Mouse (Mus musculus) myocyte (in vitro differentiated cells): Measurements from ENCODE around the gene Krtap4-2. TPM values are rescaled to one million over a fixed set of nuclear protein-coding genes. Genes with fewer than 3 reads are reported as not detected.

Experiments
- H3K27me3 ChIP-seq: one replicate; pipeline ENCODE4 v1.6.1; 2011; ENCODE audit not compliant: control insufficient read depth, insufficient read depth, insufficient read length
- H3K36me3 ChIP-seq: one replicate; pipeline ENCODE4 v1.6.1; 2011; ENCODE audit not compliant: control insufficient read depth, insufficient read depth
- H3K4me2 ChIP-seq: one replicate; pipeline ENCODE4 v1.6.1; 2011; ENCODE audit warnings: low read depth, control low read depth
- H3K4me3 ChIP-seq: one replicate; pipeline ENCODE4 v1.5.1; 2011; ENCODE audit warnings: mild to moderate bottlenecking, control low read depth, moderate library complexity
- H3K79me2 ChIP-seq: one replicate; pipeline ENCODE4 v1.6.1; 2011; ENCODE audit not compliant: control insufficient read depth, insufficient read depth
- H3ac ChIP-seq: one replicate; pipeline ENCODE4 v1.6.1; 2011; ENCODE audit not compliant: control insufficient read depth, insufficient read length
- CEBPB ChIP-seq: IDR thresholded peaks from 2 replicates; pipeline ENCODE4 v1.6.1; 2011; ENCODE audit warnings: mild to moderate bottlenecking, moderate library complexity; ENCODE audit not compliant: poor library complexity, insufficient read depth, severe bottlenecking
- E2F4 ChIP-seq: IDR thresholded peaks from one replicate; pipeline ENCODE4 v1.6.1; 2011; ENCODE audit warnings: mild to moderate bottlenecking, control low read depth, moderate library complexity; ENCODE audit not compliant: insufficient read depth
- MAX ChIP-seq: IDR thresholded peaks from one replicate; pipeline ENCODE4 v1.6.1; 2011; ENCODE audit warnings: low read depth, mild to moderate bottlenecking, control low read depth
- MYOD1 ChIP-seq, 3 experiments: IDR thresholded peaks; one replicate each; pipeline ENCODE4 v1.6.1; 2011; ENCODE audit warnings: control low read depth in 2 of 3, low read depth in 2 of 3, mild to moderate bottlenecking in 2 of 3, moderate library complexity in 1 of 3; ENCODE audit not compliant: insufficient read length in 2 of 3, control insufficient read depth in 1 of 3
- MYOG ChIP-seq, 3 experiments: IDR thresholded peaks; one replicate each; pipeline ENCODE4 v1.6.1; 2011; ENCODE audit warnings: control low read depth in 2 of 3, low read depth in 2 of 3, mild to moderate bottlenecking in 2 of 3; ENCODE audit not compliant: insufficient read length in 2 of 3, control insufficient read depth in 1 of 3, insufficient read depth in 1 of 3
- POLR2A ChIP-seq: IDR thresholded peaks from one replicate; pipeline ENCODE4 v1.6.1; 2011; ENCODE audit warnings: low read depth, mild to moderate bottlenecking, control low read depth, moderate library complexity; ENCODE audit not compliant: insufficient read length
- POLR2AphosphoS2 ChIP-seq: IDR thresholded peaks from one replicate; pipeline ENCODE4 v1.6.1; 2011; ENCODE audit warnings: low read depth, control low read depth; ENCODE audit not compliant: insufficient read length
- REST ChIP-seq: IDR thresholded peaks from one replicate; pipeline ENCODE4 v1.6.1; 2011; ENCODE audit warnings: mild to moderate bottlenecking, control low read depth, moderate library complexity; ENCODE audit not compliant: insufficient read depth, insufficient read length
- SRF ChIP-seq: IDR thresholded peaks from one replicate; pipeline ENCODE4 v1.6.1; 2011; ENCODE audit warnings: low read depth; ENCODE audit not compliant: control insufficient read depth, insufficient read length
- TCF12 ChIP-seq: IDR thresholded peaks from one replicate; pipeline ENCODE4 v1.6.1; 2011; ENCODE audit warnings: mild to moderate bottlenecking, control low read depth; ENCODE audit not compliant: poor library complexity, insufficient read depth, severe bottlenecking
- TCF3 ChIP-seq: IDR thresholded peaks from one replicate; pipeline ENCODE4 v1.6.1; 2011; ENCODE audit warnings: low read depth, control low read depth; ENCODE audit not compliant: insufficient read length
- USF1 ChIP-seq: IDR thresholded peaks from one replicate; pipeline ENCODE4 v1.6.1; 2011; ENCODE audit warnings: low read depth, mild to moderate bottlenecking, control low read depth, moderate library complexity
- polyA plus RNA-seq: library from polyadenylated mRNA; unstranded; fragments of >200 nt; fragmentation: generic; extraction: Trizol; gene quantifications from one replicate; pipeline ENCODE4 v1.2.1, GENCODE M21; 2012; ENCODE audit warnings: missing spikeins

The Krtap4-2 gene
- polyA plus RNA-seq, 1 experiment = not detected

GRCm38 (mm10) chr11:99640926-99641325 is 6.0 kb upstream of the Krtap4-2 start:
- H3K4me2 ChIP-seq = no peak overlapping the region
- no peaks in the 10 kb centered on the region for H3K36me3 ChIP-seq
- H3K4me3 ChIP-seq = no peak overlapping the region
- no peak overlapping the region for H3ac ChIP-seq
- TF ChIP-seq MAX (no peak), E2F4 (no peak), USF1 (no peak), TCF12 (no peak), SRF (no peak), REST (no peak), TCF3 (no peak), CEBPB (no peak), MYOG (IDR thresholded peaks at IDR 0.05; ENCODE audit: control insufficient read depth in 1 of 3, insufficient read depth in 1 of 3, insufficient read length in 2 of 3, low read depth in 2 of 3) (no peak), POLR2AphosphoS2 (no peak), MYOD1 (IDR thresholded peaks at IDR 0.05; ENCODE audit: control insufficient read depth in 1 of 3, insufficient read length in 2 of 3, low read depth in 2 of 3) (no peak), POLR2A (no peak)
- no peaks in the 10 kb centered on the region for H3K79me2 ChIP-seq
- H3K27me3 ChIP-seq = no peaks in the 10 kb centered on the region

GRCm38 (mm10) chr11:99637086-99637485 is 2.2 kb upstream of the Krtap4-2 start:
- Histone ChIP-seq H3K36me3 (no peaks in the 10 kb centered on the region), H3K4me2 (no peak overlapping the region), H3K4me3 (no peak overlapping the region), H3K79me2 (no peaks in the 10 kb centered on the region), H3ac (no peak overlapping the region), H3K27me3 (no peaks in the 10 kb centered on the region)
- TF ChIP-seq MAX (no peak), REST (no peak), POLR2A (no peak), E2F4 (no peak), TCF12 (no peak), USF1 (no peak), SRF (no peak), MYOG (IDR thresholded peaks at IDR 0.05; ENCODE audit: control insufficient read depth in 1 of 3, insufficient read depth in 1 of 3, insufficient read length in 2 of 3, low read depth in 2 of 3) (no peak), CEBPB (no peak), TCF3 (no peak), MYOD1 (IDR thresholded peaks at IDR 0.05; ENCODE audit: control insufficient read depth in 1 of 3, insufficient read length in 2 of 3, low read depth in 2 of 3) (no peak), POLR2AphosphoS2 (no peak)

GRCm38 (mm10) chr11:99633293-99633692 is 1.6 kb downstream of the Krtap4-2 start:
- Histone ChIP-seq H3ac (no peak overlapping the region), H3K4me3 (no peak overlapping the region), H3K36me3 (no peaks in the 10 kb centered on the region), H3K4me2 (no peak overlapping the region), H3K79me2 (no peaks in the 10 kb centered on the region), H3K27me3 (no peaks in the 10 kb centered on the region)
- TF ChIP-seq SRF (no peak), MYOD1 (IDR thresholded peaks at IDR 0.05; ENCODE audit: control insufficient read depth in 1 of 3, insufficient read length in 2 of 3, low read depth in 2 of 3) (no peak), E2F4 (no peak), MYOG (IDR thresholded peaks at IDR 0.05; ENCODE audit: control insufficient read depth in 1 of 3, insufficient read depth in 1 of 3, insufficient read length in 2 of 3, low read depth in 2 of 3) (no peak), TCF3 (no peak), POLR2AphosphoS2 (no peak), USF1 (no peak)

- no peak overlapping the region for H3K4me3 ChIP-seq
- no peak for TF ChIP-seq SRF
- TF ChIP-seq REST = no peak
- no peak for TF ChIP-seq MYOD1 (IDR thresholded peaks at IDR 0.05; ENCODE audit: control insufficient read depth in 1 of 3, insufficient read length in 2 of 3, low read depth in 2 of 3)
- no peak for TF ChIP-seq E2F4
- no peak for TF ChIP-seq USF1
- no peak for TF ChIP-seq CEBPB
- no peak overlapping the region for H3K4me2 ChIP-seq
- H3ac ChIP-seq = no peak overlapping the region
- no peaks in the 10 kb centered on the region for H3K79me2 ChIP-seq
- H3K36me3 ChIP-seq = no peaks in the 10 kb centered on the region
- no peaks in the 10 kb centered on the region for H3K27me3 ChIP-seq
These were observed 4.0 kb downstream of the Krtap4-2 start for GRCm38 (mm10) chr11:99630890-99631289.

- no peaks in the 10 kb centered on the region for H3K79me2 ChIP-seq
- TF ChIP-seq MYOG (IDR thresholded peaks at IDR 0.05; ENCODE audit: control insufficient read depth in 1 of 3, insufficient read depth in 1 of 3, insufficient read length in 2 of 3, low read depth in 2 of 3) = no peak
- TF ChIP-seq TCF3 = no peak
- no peak for TF ChIP-seq POLR2A
- TF ChIP-seq MYOD1 (IDR thresholded peaks at IDR 0.05; ENCODE audit: control insufficient read depth in 1 of 3, insufficient read length in 2 of 3, low read depth in 2 of 3) = no peak
- TF ChIP-seq SRF = no peak
- no peak for TF ChIP-seq TCF12
- no peak for TF ChIP-seq REST
- no peak for TF ChIP-seq POLR2AphosphoS2
- TF ChIP-seq MAX = no peak
- TF ChIP-seq USF1 = no peak
- TF ChIP-seq CEBPB = no peak
- TF ChIP-seq E2F4 = no peak
- H3ac ChIP-seq = no peak within 1 kb of the TSS
- H3K27me3 ChIP-seq = no peaks in the 10 kb centered on the region
- no peak within 1 kb of the TSS for H3K4me2 ChIP-seq
- H3K36me3 ChIP-seq = no peaks in the 10 kb centered on the region
- H3K4me3 ChIP-seq = no peak within 1 kb of the TSS
These were observed 6.7 kb downstream of the Krtap4-2 start, which contains the start of gene Krtap4-1 for GRCm38 (mm10) chr11:99628138-99628537. Gene Krtap4-1 (minus strand): TSS chr11:99628238.
